Mouse (Mus musculus): ENCODE results near the gene Irf2. TPM values are rescaled to one million over a fixed set of nuclear protein-coding genes. Genes with fewer than 3 reads are reported as not detected.

Gene Irf2
- polyA plus RNA-seq, 1 experiment = 9.7 TPM

DNA sequence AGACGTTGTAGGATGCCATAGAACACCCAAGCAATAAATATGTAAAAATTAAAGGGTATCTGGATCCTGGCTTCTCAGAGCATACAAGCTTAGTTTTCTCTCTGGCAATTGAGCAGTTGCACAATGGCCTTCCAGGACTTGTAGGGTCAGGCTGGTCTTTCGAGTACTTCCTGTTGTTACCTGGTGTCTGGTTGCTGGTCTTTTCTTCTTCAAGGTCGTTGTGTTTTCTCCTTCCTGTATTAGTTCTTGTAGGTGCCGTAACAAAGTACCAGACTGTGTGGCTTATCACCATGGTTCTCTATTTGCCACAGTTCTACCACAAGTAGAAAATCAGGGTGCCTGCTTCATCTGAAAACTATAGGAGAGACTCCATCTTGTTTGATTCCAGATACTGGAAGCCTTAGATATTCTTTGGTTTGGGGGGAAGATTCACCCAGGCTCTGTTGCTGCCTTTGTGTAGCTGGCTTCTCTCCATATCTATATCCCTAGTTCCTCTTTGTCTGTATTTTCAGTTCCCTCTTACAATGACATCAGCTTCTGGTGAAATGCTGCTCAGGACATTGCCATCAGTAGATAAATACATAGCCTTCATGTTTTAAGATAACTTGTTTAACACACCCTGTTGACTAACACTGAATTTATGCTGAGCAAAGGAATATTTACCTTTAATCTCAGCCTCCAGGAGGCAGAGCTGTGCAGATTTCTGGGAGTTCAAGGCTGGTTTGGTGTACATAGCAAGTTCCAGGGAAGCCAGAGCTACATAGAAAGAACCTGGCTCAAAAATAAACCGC lies 49.8 kb downstream of the Irf2 start:
- TF ChIP-seq CTCF (IDR thresholded peaks at IDR 0.05; ENCODE audit: borderline replicate concordance, extremely low read depth, insufficient read depth, insufficient read length) = no peak
- TF ChIP-seq POLR2A (IDR thresholded peaks at IDR 0.05; ENCODE audit: borderline replicate concordance, extremely low read depth, insufficient read depth, insufficient read length, poor library complexity, severe bottlenecking) = no peak
- no peak for DNase-seq (ENCODE audit: low read depth)

DNA sequence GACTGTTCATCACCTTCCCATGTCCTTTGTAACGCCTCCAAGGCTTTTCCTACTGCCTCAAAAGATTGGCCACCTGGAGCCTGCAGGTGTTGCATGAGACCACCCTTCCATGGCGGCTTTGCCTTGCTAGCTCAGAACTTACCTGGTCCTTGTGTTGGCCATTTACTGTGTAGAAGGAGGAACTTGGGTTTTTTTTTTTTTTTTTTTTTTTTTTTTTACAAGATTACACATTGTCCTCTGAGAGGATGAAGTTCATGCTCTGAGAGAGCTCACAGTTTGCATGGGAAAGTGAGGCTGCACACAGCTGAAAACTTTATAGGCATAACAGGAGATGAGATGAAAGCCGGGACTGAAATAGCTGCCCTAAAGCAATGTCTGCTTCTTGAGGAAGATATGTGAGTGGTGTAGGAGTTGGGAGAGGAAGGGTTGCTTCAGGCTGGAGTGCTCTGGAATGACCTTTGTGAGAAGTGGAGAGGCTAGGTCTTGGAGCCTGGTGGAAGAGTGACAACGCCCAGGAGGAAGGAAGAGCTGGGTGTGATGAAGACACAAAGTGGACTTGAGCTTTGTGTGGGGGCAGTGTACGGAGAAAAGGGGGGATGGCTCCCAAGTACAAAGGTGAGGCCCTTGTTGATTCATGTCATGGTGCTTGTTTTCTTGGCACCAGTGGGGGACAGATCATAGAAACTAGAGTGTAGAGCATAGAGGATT lies 52.3 kb downstream of the Irf2 start:
- DNase-seq (ENCODE audit: low read depth) = no peak
- TF ChIP-seq CTCF (IDR thresholded peaks at IDR 0.05; ENCODE audit: borderline replicate concordance, extremely low read depth, insufficient read depth, insufficient read length) = no peak
- TF ChIP-seq POLR2A (IDR thresholded peaks at IDR 0.05; ENCODE audit: borderline replicate concordance, extremely low read depth, insufficient read depth, insufficient read length, poor library complexity, severe bottlenecking) = no peak

DNA sequence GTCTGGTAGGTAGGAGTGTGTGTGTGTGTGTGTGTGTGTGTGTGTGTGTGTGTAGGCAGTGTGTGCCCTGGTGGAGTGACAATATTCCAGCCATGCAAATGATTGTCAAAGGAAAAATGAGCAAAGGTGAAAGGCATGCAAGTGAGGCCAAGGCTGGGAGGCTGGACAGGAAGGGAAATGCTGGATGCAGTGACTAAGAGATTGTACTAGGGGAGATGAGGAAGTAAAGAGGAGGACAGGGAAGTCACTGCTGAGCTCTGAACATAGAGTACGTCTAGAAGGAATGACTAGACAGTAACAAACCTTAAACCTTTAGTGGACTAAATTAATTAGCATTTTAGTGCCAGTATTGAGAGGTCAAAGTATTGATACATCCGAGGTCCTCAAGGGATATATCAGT lies 53.1 kb downstream of the Irf2 start:
- TF ChIP-seq POLR2A (IDR thresholded peaks at IDR 0.05; ENCODE audit: borderline replicate concordance, extremely low read depth, insufficient read depth, insufficient read length, poor library complexity, severe bottlenecking) (no peak), CTCF (IDR thresholded peaks at IDR 0.05; ENCODE audit: borderline replicate concordance, extremely low read depth, insufficient read depth, insufficient read length) (no peak)

DNA sequence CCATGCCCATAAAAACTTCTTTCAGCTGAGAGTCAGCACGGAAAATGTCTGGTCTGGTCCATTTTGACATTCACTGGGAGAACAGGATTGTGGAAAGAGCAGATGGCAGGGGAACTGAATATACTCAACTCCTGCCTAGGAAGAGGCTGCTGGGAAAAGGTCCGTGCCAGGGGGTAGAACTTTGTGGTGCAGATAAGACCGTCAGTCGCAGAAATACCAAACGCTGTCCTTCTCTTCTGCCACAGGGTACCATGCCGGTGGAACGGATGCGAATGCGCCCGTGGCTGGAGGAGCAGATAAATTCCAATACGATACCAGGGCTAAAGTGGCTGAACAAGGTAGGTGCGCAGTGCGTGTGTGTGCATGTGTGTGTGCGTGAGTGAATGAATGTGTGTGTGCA lies 53.7 kb downstream of the Irf2 start:
- DNase-seq (ENCODE audit: low read depth) = no peak
- no peak for TF ChIP-seq POLR2A (IDR thresholded peaks at IDR 0.05; ENCODE audit: borderline replicate concordance, extremely low read depth, insufficient read depth, insufficient read length, poor library complexity, severe bottlenecking)
- no peak for TF ChIP-seq CTCF (IDR thresholded peaks at IDR 0.05; ENCODE audit: borderline replicate concordance, extremely low read depth, insufficient read depth, insufficient read length)

More for the DNA sequence above, 53.1 kb downstream of the Irf2 start:
- DNase-seq (ENCODE audit: low read depth) = no peak

DNA sequence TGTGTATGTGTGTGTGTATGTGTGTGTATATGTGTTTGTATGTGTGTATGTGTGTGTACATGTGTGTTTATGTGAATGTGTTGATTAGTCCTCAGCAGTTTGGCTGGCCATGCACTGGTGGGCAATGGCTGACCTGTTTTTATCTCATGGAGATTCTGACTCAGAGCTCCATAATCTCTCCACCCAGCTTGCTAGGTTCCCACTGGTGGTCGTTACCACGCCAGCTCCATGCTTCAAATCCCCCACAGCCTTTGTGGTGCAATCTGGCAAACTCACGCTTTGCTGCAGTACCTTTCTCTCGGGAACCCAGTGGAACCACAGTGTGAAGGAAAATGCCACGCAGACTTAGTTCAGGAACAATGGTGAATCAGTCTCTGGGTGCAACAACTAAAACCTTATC lies 54.8 kb downstream of the Irf2 start:
- no peak for TF ChIP-seq POLR2A (IDR thresholded peaks at IDR 0.05; ENCODE audit: borderline replicate concordance, extremely low read depth, insufficient read depth, insufficient read length, poor library complexity, severe bottlenecking)
- no peak for TF ChIP-seq CTCF (IDR thresholded peaks at IDR 0.05; ENCODE audit: borderline replicate concordance, extremely low read depth, insufficient read depth, insufficient read length)
- DNase-seq (ENCODE audit: low read depth) = no peak

DNA sequence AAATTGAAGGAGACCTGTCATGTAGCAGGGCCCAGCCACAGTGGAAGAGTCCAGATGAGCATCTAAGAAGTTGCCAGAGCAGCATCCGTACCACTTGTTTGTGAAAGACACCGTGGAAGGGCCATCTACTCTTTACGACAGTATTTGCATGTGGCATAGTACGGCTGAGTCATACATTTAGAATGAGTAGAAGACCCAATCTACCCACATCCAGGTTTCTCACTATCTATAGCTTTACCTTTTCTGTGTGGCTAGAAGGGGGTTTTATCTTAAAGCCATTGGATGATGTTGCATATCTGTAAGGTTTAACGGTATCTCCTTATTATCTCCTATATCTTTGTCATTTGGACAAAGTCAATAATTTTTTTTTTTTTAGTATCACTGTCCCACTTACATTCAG lies 59.7 kb downstream of the Irf2 start:
- TF ChIP-seq POLR2A (IDR thresholded peaks at IDR 0.05; ENCODE audit: borderline replicate concordance, extremely low read depth, insufficient read depth, insufficient read length, poor library complexity, severe bottlenecking) (no peak), CTCF (IDR thresholded peaks at IDR 0.05; ENCODE audit: borderline replicate concordance, extremely low read depth, insufficient read depth, insufficient read length) (no peak)
- no peak for DNase-seq (ENCODE audit: low read depth)

DNA sequence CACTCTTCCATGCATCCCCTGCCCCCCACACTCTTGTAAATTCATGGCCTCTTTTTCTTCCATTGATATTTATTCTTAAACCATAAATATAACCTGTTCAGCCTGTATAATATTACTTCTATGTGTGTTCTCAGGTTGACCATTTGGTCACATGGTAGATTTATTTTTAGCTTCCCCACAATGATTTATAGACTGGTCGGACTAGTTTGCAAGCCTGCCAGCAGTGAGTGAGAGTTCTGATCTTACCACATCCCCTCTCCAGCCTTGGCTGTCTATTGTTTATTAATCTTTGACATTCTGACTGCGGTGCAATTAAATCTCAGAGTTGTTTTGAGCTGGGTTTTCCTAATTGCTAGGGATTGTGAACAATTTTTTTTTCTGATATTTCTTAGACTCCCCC lies 60.2 kb downstream of the Irf2 start:
- DNase-seq (ENCODE audit: low read depth) = no peak
- TF ChIP-seq CTCF (IDR thresholded peaks at IDR 0.05; ENCODE audit: borderline replicate concordance, extremely low read depth, insufficient read depth, insufficient read length) = no peak
- TF ChIP-seq POLR2A (IDR thresholded peaks at IDR 0.05; ENCODE audit: borderline replicate concordance, extremely low read depth, insufficient read depth, insufficient read length, poor library complexity, severe bottlenecking) = no peak

DNA sequence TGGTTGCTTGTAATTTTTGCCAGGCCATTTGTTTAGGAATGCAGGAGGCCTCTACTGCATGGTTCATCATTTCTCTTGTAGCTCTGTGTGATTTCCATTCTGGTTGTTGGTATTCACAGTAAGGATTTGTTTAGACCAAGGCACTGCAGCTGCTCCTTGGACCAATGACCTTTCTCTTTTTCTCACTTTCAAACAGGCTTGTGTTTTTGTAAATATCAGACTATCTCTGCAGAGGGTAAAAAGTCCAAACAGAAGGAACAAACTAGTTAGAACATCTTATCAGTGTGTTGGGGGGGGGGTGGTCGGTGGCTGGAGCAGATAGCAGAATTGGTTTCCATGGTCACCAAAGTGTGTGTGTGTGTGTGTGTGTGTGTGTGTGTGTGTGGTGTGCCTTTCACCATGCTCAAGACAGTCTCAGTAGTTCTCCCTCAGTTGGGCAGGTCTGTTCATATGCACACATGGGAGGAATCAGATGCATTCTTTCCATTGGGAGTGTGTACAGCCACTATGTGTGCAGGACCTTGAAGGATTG lies 61.7 kb downstream of the Irf2 start:
- DNase-seq (ENCODE audit: low read depth) = no peak
- TF ChIP-seq POLR2A (IDR thresholded peaks at IDR 0.05; ENCODE audit: borderline replicate concordance, extremely low read depth, insufficient read depth, insufficient read length, poor library complexity, severe bottlenecking) (no peak), CTCF (IDR thresholded peaks at IDR 0.05; ENCODE audit: borderline replicate concordance, extremely low read depth, insufficient read depth, insufficient read length) (no peak)

DNA sequence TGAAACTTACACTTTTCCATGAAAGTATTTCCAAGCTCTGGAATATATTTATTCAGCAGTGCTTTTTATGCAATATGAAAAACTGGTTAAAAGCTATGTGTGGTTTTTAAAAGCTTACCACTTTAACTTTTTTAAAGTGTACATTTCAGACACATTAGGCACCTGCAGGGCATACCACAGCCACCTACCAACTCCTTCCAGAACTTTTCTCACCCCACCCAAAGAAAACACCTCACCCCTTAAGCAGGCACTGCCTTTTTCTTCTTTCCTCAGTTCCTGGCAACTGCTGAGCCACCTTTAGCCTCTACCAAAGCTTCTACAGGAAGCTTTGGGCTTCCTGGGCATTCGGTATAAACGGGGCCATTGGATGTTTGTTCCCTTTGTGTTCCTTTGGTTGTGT lies 62.5 kb downstream of the Irf2 start:
- no peak for DNase-seq (ENCODE audit: low read depth)
- TF ChIP-seq CTCF (IDR thresholded peaks at IDR 0.05; ENCODE audit: borderline replicate concordance, extremely low read depth, insufficient read depth, insufficient read length) = no peak
- no peak for TF ChIP-seq POLR2A (IDR thresholded peaks at IDR 0.05; ENCODE audit: borderline replicate concordance, extremely low read depth, insufficient read depth, insufficient read length, poor library complexity, severe bottlenecking)

DNA sequence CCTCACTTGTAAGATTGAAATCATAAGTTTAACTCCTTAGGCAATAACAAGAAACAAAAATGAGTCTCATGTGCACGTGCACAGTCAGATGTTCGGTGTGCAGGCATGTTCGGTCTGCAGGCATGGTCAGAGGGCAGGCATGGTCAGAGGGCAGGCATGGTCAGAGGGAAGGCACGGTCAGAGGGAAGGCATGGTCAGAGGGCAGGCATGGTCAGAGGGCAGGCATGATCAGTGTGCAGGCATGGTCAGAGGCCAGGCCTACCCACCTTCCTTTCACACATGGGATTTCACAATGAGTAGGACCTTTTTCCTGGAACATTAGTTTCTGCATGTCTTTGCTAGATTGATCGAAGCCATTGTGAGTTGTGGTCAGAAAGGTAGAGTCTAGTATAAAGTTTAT lies 65.2 kb downstream of the Irf2 start:
- DNase-seq (ENCODE audit: low read depth) = no peak
- no peak for TF ChIP-seq CTCF (IDR thresholded peaks at IDR 0.05; ENCODE audit: borderline replicate concordance, extremely low read depth, insufficient read depth, insufficient read length)
- no peak for TF ChIP-seq POLR2A (IDR thresholded peaks at IDR 0.05; ENCODE audit: borderline replicate concordance, extremely low read depth, insufficient read depth, insufficient read length, poor library complexity, severe bottlenecking)

DNA sequence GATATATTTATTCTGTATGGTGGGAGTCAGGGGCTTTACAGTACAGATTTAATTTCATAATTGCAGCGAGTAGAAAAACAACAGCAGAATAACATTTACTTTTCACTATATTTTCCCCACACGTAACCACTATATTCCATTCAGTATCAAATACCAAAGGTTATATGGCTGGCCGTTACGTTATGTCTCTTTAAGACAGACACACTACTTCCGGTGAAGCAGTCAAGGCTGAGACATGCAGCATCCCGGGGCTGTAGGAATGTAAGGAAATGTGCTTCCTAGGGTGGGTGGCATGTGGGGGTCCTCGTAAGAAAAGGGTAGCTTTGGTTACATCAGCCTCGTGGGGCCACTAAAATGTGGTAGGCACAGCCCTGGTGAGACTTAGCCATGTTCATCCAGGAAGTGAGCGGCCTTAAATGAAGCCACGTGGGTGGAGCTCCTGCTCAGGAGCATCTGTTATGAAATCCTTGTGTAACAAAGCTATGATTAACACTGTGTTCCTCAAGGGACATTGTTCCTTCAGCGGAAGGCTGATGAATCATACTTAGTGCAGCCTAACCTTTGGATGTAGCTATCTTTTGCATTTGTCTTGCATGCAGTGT lies 71.6 kb downstream of the Irf2 start:
- no peak for DNase-seq (ENCODE audit: low read depth)

More for the DNA sequence above, 71.6 kb downstream of the Irf2 start:
- TF ChIP-seq CTCF (IDR thresholded peaks at IDR 0.05; ENCODE audit: borderline replicate concordance, extremely low read depth, insufficient read depth, insufficient read length) (no peak), POLR2A (IDR thresholded peaks at IDR 0.05; ENCODE audit: borderline replicate concordance, extremely low read depth, insufficient read depth, insufficient read length, poor library complexity, severe bottlenecking) (no peak)

All from brain, embryonic 14.5 days (tissue).